Mouse (Mus musculus) olfactory bulb, adult 2 months (tissue): ENCODE results near the gene Tbx4.

Source experiments
- CTCF ChIP-seq: fragments of 200-500 bp; IDR thresholded peaks from 2 replicates; pipeline ENCODE4 v1.5.1; 2012; ENCODE audit warnings: low read depth, mild to moderate bottlenecking, low read length, moderate library complexity; ENCODE audit not compliant: insufficient read depth
- POLR2A ChIP-seq: fragments of 200-500 bp; IDR thresholded peaks from 2 replicates; pipeline ENCODE4 v1.6.1; 2012; ENCODE audit warnings: mild to moderate bottlenecking, low read depth, low read length, moderate library complexity; ENCODE audit not compliant: insufficient read depth

- TF ChIP-seq CTCF (no peak), POLR2A (no peak)
Observed at GRCm38 (mm10) chr11:85857997-85858698, 28.1 kb upstream of the Tbx4 start.
